Mouse (Mus musculus): Measurements from ENCODE around the gene Nnmt. TPM values are rescaled to one million over a fixed set of nuclear protein-coding genes. Genes with fewer than 3 reads are reported as not detected.

Nnmt gene
- polyA plus RNA-seq, 1 experiment from 2014 or later, result 0.43 TPM

- no peak for ATAC-seq
- Histone ChIP-seq H3K4me2 (no peak overlapping the region), H3K27ac (no peak overlapping the region), H3K27me3 (replicated peaks) (peaks cover 15% of the 10 kb centered on the region), H3K9me3 (replicated peaks) (peaks cover 8% of the 10 kb centered on the region), H3K36me3 (no peaks in the 10 kb centered on the region), H3K4me1 (peaks cover 27% of the 10 kb centered on the region), H3K4me3 (no peak overlapping the region), H3K9ac (no peak overlapping the region)
- WGBS (ENCODE audit: insufficient replicate concordance), result 63% methylated on average over 16 of the region's 16 CpGs
These were observed 42.1 kb upstream of the Nnmt start for GRCm38 (mm10) chr9:48646781-48647647.

GRCm38 (mm10) chr9:48646251-48646650, 41.3 kb upstream of the Nnmt start:
- Histone ChIP-seq H3K27me3 (replicated peaks) (peaks cover 19% of the 10 kb centered on the region), H3K4me3 (no peak overlapping the region), H3K4me1 (peaks cover 27% of the 10 kb centered on the region), H3K27ac (no peak overlapping the region), H3K9ac (no peak overlapping the region), H3K4me2 (no peak overlapping the region), H3K36me3 (no peaks in the 10 kb centered on the region), H3K9me3 (replicated peaks) (peaks cover 8% of the 10 kb centered on the region)
- no peak for ATAC-seq
- 21% methylated on average over 4 of the region's 4 CpGs for WGBS (ENCODE audit: insufficient replicate concordance)

GRCm38 (mm10) chr9:48645648-48646126, 40.7 kb upstream of the Nnmt start:
- Histone ChIP-seq H3K4me3 (no peak overlapping the region), H3K27me3 (replicated peaks) (peaks cover 22% of the 10 kb centered on the region), H3K9me3 (replicated peaks) (peaks cover 8% of the 10 kb centered on the region), H3K27ac (no peak overlapping the region), H3K9ac (no peak overlapping the region), H3K36me3 (no peaks in the 10 kb centered on the region), H3K4me1 (peaks cover 27% of the 10 kb centered on the region), H3K4me2 (no peak overlapping the region)
- 56% methylated on average over 4 of the region's 4 CpGs for WGBS (ENCODE audit: insufficient replicate concordance)
- ATAC-seq, result no peak

GRCm38 (mm10) chr9:48644926-48645647, 40.1 kb upstream of the Nnmt start:
- Histone ChIP-seq H3K4me1 (peaks cover 22% of the 10 kb centered on the region), H3K27me3 (replicated peaks) (peaks cover 19% of the 10 kb centered on the region), H3K4me3 (no peak overlapping the region), H3K36me3 (no peaks in the 10 kb centered on the region), H3K27ac (no peak overlapping the region), H3K4me2 (no peak overlapping the region), H3K9ac (no peak overlapping the region), H3K9me3 (replicated peaks) (peaks cover 8% of the 10 kb centered on the region)
- no peak for ATAC-seq
- WGBS (ENCODE audit: insufficient replicate concordance), result 41% methylated on average over 13 of the region's 13 CpGs

GRCm38 (mm10) chr9:48644376-48644775, 39.4 kb upstream of the Nnmt start:
- Histone ChIP-seq H3K4me1 (peaks cover 15% of the 10 kb centered on the region), H3K4me2 (no peak overlapping the region), H3K9me3 (replicated peaks) (peaks cover 8% of the 10 kb centered on the region), H3K4me3 (no peak overlapping the region), H3K9ac (no peak overlapping the region), H3K36me3 (no peaks in the 10 kb centered on the region), H3K27me3 (replicated peaks) (peaks cover 19% of the 10 kb centered on the region), H3K27ac (no peak overlapping the region)
- 67% methylated on average over 3 of the region's 3 CpGs for WGBS (ENCODE audit: insufficient replicate concordance)
- ATAC-seq, result no peak

- Histone ChIP-seq H3K9me3 (replicated peaks) (peaks cover 8% of the 10 kb centered on the region), H3K36me3 (no peaks in the 10 kb centered on the region), H3K9ac (no peak overlapping the region), H3K4me2 (no peak overlapping the region), H3K4me1 (no peaks in the 10 kb centered on the region), H3K27me3 (replicated peaks) (peaks cover 28% of the 10 kb centered on the region), H3K4me3 (no peak overlapping the region), H3K27ac (no peak overlapping the region)
- ATAC-seq, result no peak
- WGBS (ENCODE audit: insufficient replicate concordance), result 77% methylated on average over 8 of the region's 8 CpGs
These were observed 36.7 kb upstream of the Nnmt start for GRCm38 (mm10) chr9:48641636-48642035.

GRCm38 (mm10) chr9:48640881-48641280, 35.9 kb upstream of the Nnmt start:
- Histone ChIP-seq H3K4me3 (no peak overlapping the region), H3K36me3 (no peaks in the 10 kb centered on the region), H3K9ac (no peak overlapping the region), H3K4me1 (no peaks in the 10 kb centered on the region), H3K9me3 (replicated peaks) (peaks cover 8% of the 10 kb centered on the region), H3K27me3 (replicated peaks) (peaks cover 36% of the 10 kb centered on the region), H3K4me2 (no peak overlapping the region), H3K27ac (no peak overlapping the region)
- ATAC-seq, result no peak
- WGBS (ENCODE audit: insufficient replicate concordance), result 75% methylated on average over 8 of the region's 8 CpGs

- no peak overlapping the region for H3K27ac ChIP-seq
- no peak overlapping the region for H3K9ac ChIP-seq
- H3K36me3 ChIP-seq, result no peaks in the 10 kb centered on the region
- no peaks in the 10 kb centered on the region for H3K9me3 ChIP-seq (replicated peaks)
- no peaks in the 10 kb centered on the region for H3K4me1 ChIP-seq
- 60% methylated on average over 15 of the region's 15 CpGs for WGBS (ENCODE audit: insufficient replicate concordance)
- no peak overlapping the region for H3K4me3 ChIP-seq
- H3K27me3 ChIP-seq (replicated peaks), result peaks cover 54% of the 10 kb centered on the region
- no peak for ATAC-seq
- no peak overlapping the region for H3K4me2 ChIP-seq
These were observed 33.3 kb upstream of the Nnmt start for GRCm38 (mm10) chr9:48638176-48638803.

GRCm38 (mm10) chr9:48637161-48637560, 32.2 kb upstream of the Nnmt start:
- peaks cover 54% of the 10 kb centered on the region for H3K27me3 ChIP-seq (replicated peaks)
- no peak overlapping the region for H3K4me2 ChIP-seq
- H3K4me3 ChIP-seq, result no peak overlapping the region
- no peak overlapping the region for H3K9ac ChIP-seq
- ATAC-seq, result no peak
- H3K36me3 ChIP-seq, result no peaks in the 10 kb centered on the region
- no peaks in the 10 kb centered on the region for H3K4me1 ChIP-seq
- H3K9me3 ChIP-seq (replicated peaks), result no peaks in the 10 kb centered on the region
- H3K27ac ChIP-seq, result no peak overlapping the region
- WGBS (ENCODE audit: insufficient replicate concordance), result 76% methylated on average over 7 of the region's 7 CpGs

GRCm38 (mm10) chr9:48635576-48636350, 30.8 kb upstream of the Nnmt start:
- Histone ChIP-seq H3K36me3 (no peaks in the 10 kb centered on the region), H3K4me1 (no peaks in the 10 kb centered on the region), H3K4me3 (no peak overlapping the region), H3K9me3 (replicated peaks) (no peaks in the 10 kb centered on the region), H3K4me2 (no peak overlapping the region), H3K27me3 (replicated peaks) (peaks cover 48% of the 10 kb centered on the region), H3K27ac (no peak overlapping the region), H3K9ac (no peak overlapping the region)
- WGBS (ENCODE audit: insufficient replicate concordance), result 25% methylated on average over 18 of the region's 18 CpGs
- ATAC-seq, result no peak

- Histone ChIP-seq H3K36me3 (no peaks in the 10 kb centered on the region), H3K4me3 (no peak overlapping the region), H3K27me3 (replicated peaks) (peaks cover 37% of the 10 kb centered on the region), H3K4me1 (no peaks in the 10 kb centered on the region), H3K9ac (no peak overlapping the region), H3K4me2 (no peak overlapping the region), H3K27ac (no peak overlapping the region), H3K9me3 (replicated peaks) (no peaks in the 10 kb centered on the region)
- no peak for ATAC-seq
- WGBS (ENCODE audit: insufficient replicate concordance), result 57% methylated on average over 6 of the region's 6 CpGs
These were observed 28.2 kb upstream of the Nnmt start for GRCm38 (mm10) chr9:48633147-48633546.

All from liver, embryonic 12.5 days (tissue).